Mouse (Mus musculus) ES-E14 (cell line): Measurements from ENCODE around the gene Cox19. TPM values are rescaled to one million over a fixed set of nuclear protein-coding genes. Genes with fewer than 3 reads are reported as not detected.

ENCODE experiments used
- DNase-seq: peaks from one replicate; pipeline ENCODE4 v3.0.0-alpha.2; 2013; ENCODE audit warnings: low read depth, low spot score
- H3K27ac ChIP-seq: 2 replicates; pipeline ENCODE4 v1.5.1; 2012; ENCODE audit warnings: low read depth, mild to moderate bottlenecking, low read length, moderate library complexity, mixed read lengths; ENCODE audit not compliant: poor library complexity, insufficient read depth, severe bottlenecking
- H3K36me3 ChIP-seq: 2 replicates; pipeline ENCODE4 v1.6.1; 2012; ENCODE audit warnings: mild to moderate bottlenecking, low read length, moderate library complexity, mixed read lengths; ENCODE audit not compliant: control insufficient read depth, poor library complexity, insufficient read depth, severe bottlenecking
- H3K4me1 ChIP-seq, 2 experiments: fragments of 150-350 bp in 1 of 2; sonication (generic) in 1 of 2; 2 replicates each; pipeline ENCODE4 v1.6.1; 2012; ENCODE audit warnings: low read length in 2 of 2, mild to moderate bottlenecking in 1 of 2, mixed read lengths in 1 of 2; ENCODE audit not compliant: control insufficient read depth in 2 of 2, insufficient read depth in 2 of 2, poor library complexity in 1 of 2
- H3K4me3 ChIP-seq, 2 experiments: fragments of 150-350 bp in 1 of 2; sonication (generic) in 1 of 2; 2 replicates each; pipeline ENCODE4 v1.5.1; 2012; ENCODE audit warnings: low read length in 2 of 2, low read depth in 1 of 2, mild to moderate bottlenecking in 1 of 2, mixed read lengths in 1 of 2; ENCODE audit not compliant: insufficient read depth in 1 of 2, poor library complexity in 1 of 2, severe bottlenecking in 1 of 2
- H3K9ac ChIP-seq: 2 replicates; pipeline ENCODE4 v1.6.1; 2012; ENCODE audit warnings: low read depth, mild to moderate bottlenecking, low read length, mixed read lengths; ENCODE audit not compliant: poor library complexity, insufficient read depth, severe bottlenecking
- H3K9me3 ChIP-seq: fragments of 150-350 bp; sonication (generic); 2 replicates; pipeline ENCODE4 v1.6.1; 2012; ENCODE audit warnings: low read depth, mild to moderate bottlenecking, low read length; ENCODE audit not compliant: control insufficient read depth, insufficient read depth
- CHD2 ChIP-seq: IDR thresholded peaks from 2 replicates; pipeline ENCODE4 v1.6.1; 2014; ENCODE audit warnings: mild to moderate bottlenecking, low read depth, low read length, inconsistent platforms
- HCFC1 ChIP-seq: IDR thresholded peaks from 2 replicates; pipeline ENCODE4 v1.6.1; 2012; ENCODE audit warnings: low read length, inconsistent platforms, borderline replicate concordance; ENCODE audit not compliant: insufficient read depth
- MAFK ChIP-seq: IDR thresholded peaks from 2 replicates; pipeline ENCODE4 v1.6.1; 2014; ENCODE audit warnings: mild to moderate bottlenecking, low read depth, low read length, inconsistent platforms; ENCODE audit not compliant: insufficient read depth
- ZC3H11A ChIP-seq: IDR thresholded peaks from 2 replicates; pipeline ENCODE4 v1.6.1; 2012; ENCODE audit warnings: low read depth, mild to moderate bottlenecking, inconsistent platforms, low read length, borderline replicate concordance
- ZNF384 ChIP-seq: IDR thresholded peaks from 2 replicates; pipeline ENCODE4 v1.6.1; 2012; ENCODE audit warnings: low read depth, low read length, inconsistent platforms
- in situ Hi-C, 2 experiments: fragments of 600-800 bp; cut with MboI; formaldehyde crosslinking; loops; one replicate each; pipeline ENCODE4 v1.15.1; 2025; ENCODE audit warnings: low sequenced_read_pairs in 2 of 2, inconsistent platforms in 1 of 2; ENCODE audit not compliant: unreplicated experiment in 2 of 2
- total RNA-seq: library from RNA; depleted of rRNA; stranded (reverse); fragments of 300-350 nt; gene quantifications from 2 replicates; pipeline ENCODE4 v1.2.3, GENCODE M21; 2012

Gene Cox19
- total RNA-seq, 1 experiment, result 26.6 TPM

DNA sequence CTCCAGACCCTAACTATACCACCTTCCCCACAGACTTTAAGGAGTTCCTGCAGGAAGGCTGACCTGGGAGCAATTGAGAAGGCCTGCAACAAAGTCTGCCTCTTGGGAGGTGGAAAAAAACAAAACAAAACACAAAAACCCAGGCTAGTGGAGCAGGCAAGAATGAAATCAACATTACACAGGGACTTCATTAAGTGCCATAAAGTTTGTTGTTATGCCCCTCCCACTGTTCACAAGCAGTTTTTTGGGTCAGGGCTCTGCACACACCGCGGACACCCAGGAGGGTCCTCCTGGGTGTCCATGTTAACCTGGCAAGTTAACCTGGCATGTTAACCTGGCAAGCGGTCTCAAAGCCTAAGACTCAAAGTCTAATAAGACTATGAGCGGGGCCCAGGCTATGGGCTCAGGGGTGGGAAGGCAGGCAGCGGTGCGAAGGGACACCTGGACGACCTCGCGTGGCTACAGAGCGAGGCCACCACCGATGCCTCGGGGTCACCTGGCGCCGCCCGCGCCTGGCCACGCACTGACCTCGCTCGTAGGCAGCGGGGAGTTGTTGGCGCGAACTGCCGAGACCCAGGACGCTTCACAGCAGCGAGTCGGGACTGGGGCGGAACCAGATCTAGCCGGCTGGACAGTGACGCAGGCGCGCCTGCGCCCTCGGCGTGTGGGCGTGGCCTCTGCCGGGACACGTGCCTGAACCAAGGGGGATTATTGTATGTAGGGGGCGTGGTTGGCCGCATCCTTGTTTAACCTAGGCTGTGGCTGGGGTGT lies 20.6 kb upstream of the Cox19 start:
- Histone ChIP-seq H3K27ac (peak overlapping the region; percentile 9; the same call in 1 of the 2 replicates), H3K9ac (peak overlapping the region; percentile 84), H3K36me3 (no peaks in the 10 kb centered on the region), H3K9me3 (no peaks in the 10 kb centered on the region), H3K4me3 (peak overlapping the region; percentile 69 to 77), H3K4me1 (peaks cover 2 to 21% of the 10 kb centered on the region in 2 experiments; a peak in 3 of 4 replicates)
- peak; percentile 83 for DNase-seq
- TF ChIP-seq ZC3H11A, result no peak
- in situ Hi-C loops, result no loop called here

DNA sequence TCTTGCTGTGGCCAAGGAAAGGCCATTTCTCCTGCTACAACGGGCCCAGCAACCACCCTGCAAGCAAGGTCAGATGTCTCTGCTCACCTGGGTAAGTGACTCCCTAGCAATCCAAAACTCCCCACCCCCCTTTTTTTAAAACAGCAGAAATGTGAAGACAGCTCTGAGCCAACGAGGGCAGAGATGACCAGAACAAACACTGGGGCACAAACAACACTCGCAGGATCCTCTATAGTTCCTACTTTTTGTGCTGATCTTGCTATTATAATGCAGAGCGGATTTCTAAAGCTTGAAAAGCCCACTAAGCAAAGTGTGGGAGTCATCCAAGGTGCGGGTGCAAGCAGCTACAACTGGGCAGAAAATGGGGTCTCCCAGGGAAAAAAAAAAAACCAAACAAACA lies 19.9 kb upstream of the Cox19 start:
- TF ChIP-seq CHD2 (no peak), MAFK (peak; percentile 56; the same call in 1 of the 2 replicates)
- Histone ChIP-seq H3K9me3 (no peaks in the 10 kb centered on the region), H3K27ac (no peak overlapping the region), H3K9ac (peak overlapping the region; percentile 84; the same call in 1 of the 2 replicates), H3K36me3 (no peaks in the 10 kb centered on the region), H3K4me1 (peaks cover 2 to 25% of the 10 kb centered on the region in 2 experiments; a peak in 3 of 4 replicates), H3K4me3 (no peak overlapping the region)
- in situ Hi-C loops, result no loop called here
- DNase-seq, result no peak

DNA sequence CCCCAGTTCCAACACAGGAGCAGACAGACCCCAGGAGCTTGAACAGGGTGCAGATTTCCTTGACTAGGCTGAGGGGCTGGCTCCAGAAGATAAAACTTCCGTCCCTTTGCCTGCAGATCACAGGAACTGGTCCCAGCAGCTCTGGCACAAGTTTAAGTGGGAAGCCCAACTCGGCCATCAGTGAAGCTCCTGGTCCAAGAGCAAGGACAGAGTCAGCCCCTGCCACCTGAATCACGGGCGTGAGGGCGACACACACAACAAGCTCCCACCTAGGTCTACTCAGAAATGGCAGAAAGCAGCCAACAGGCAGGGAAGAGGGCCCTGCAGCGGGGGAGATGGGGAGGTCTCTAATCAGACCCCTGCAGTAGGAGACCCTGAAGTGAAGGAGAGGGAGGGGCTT lies 19.1 kb upstream of the Cox19 start:
- peaks cover 2 to 31% of the 10 kb centered on the region in 2 experiments; a peak in 3 of 4 replicates for H3K4me1 ChIP-seq
- no peak for TF ChIP-seq MAFK
- no peak for TF ChIP-seq CHD2
- no peak for TF ChIP-seq HCFC1
- TF ChIP-seq ZNF384, result no peak
- no peak for TF ChIP-seq ZC3H11A
- H3K9ac ChIP-seq, result no peak overlapping the region
- in situ Hi-C loops, result no loop called here
- no peak for DNase-seq
- H3K36me3 ChIP-seq, result no peaks in the 10 kb centered on the region
- H3K4me3 ChIP-seq, result no peak overlapping the region
- no peak overlapping the region for H3K27ac ChIP-seq
- no peaks in the 10 kb centered on the region for H3K9me3 ChIP-seq

DNA sequence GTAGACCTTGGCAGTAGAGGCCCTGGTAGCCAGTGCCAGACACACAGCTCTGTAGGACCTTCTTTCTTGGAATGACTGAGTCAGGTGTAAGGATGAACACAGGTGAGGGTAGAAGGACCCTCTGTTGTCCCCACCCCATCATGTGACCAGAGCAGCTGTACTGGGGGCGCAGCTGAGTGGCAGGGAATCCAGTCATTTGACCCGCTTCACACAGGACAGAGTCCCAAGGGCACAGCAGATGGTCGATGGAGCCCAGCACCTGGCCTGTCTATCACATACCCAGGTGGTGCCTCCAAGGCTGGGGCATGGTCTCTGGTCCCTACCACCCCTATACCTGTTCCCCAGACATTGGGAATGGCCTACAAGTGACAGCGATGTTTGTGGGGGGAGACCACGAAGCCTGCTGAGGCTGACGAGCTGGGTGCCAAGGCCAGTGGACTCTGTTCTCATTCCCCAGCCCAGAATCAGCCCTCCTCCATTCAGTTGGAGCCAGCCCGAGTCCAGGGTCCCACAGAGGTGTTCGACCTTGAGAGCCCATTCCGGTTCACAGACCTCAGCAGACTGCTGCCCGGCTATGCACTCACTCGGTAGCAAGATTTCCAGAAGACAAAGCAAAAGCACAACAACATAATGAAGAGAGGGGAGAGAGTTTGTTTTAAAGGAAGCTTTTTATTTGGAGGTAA lies 17.6 kb upstream of the Cox19 start:
- Histone ChIP-seq H3K9ac (no peak overlapping the region), H3K36me3 (peaks cover 2% of the 10 kb centered on the region; the same call in 1 of the 2 replicates), H3K4me3 (no peak overlapping the region), H3K9me3 (no peaks in the 10 kb centered on the region), H3K27ac (no peak overlapping the region), H3K4me1 (peaks cover 4 to 36% of the 10 kb centered on the region in 2 experiments; a peak in 3 of 4 replicates)
- DNase-seq, result no peak
- in situ Hi-C loops, result no loop called here
- TF ChIP-seq ZC3H11A, result no peak
- TF ChIP-seq HCFC1, result no peak
- no peak for TF ChIP-seq MAFK
- TF ChIP-seq CHD2, result no peak
- TF ChIP-seq ZNF384, result no peak
